Mouse (Mus musculus) embryonic fibroblast, embryonic 13.5 days (primary cell): Measurements from ENCODE around the gene Samd8.

Experiments
- CTCF ChIP-seq: IDR thresholded peaks from 2 replicates; pipeline ENCODE4 v1.5.1; 2011; ENCODE audit warnings: mild to moderate bottlenecking, control low read depth, low read length, moderate library complexity, borderline replicate concordance; ENCODE audit not compliant: insufficient read depth
- POLR2A ChIP-seq: IDR thresholded peaks from 2 replicates; pipeline ENCODE4 v1.6.1; 2011; ENCODE audit warnings: low read depth, mild to moderate bottlenecking, control low read depth, low read length, moderate library complexity

DNA sequence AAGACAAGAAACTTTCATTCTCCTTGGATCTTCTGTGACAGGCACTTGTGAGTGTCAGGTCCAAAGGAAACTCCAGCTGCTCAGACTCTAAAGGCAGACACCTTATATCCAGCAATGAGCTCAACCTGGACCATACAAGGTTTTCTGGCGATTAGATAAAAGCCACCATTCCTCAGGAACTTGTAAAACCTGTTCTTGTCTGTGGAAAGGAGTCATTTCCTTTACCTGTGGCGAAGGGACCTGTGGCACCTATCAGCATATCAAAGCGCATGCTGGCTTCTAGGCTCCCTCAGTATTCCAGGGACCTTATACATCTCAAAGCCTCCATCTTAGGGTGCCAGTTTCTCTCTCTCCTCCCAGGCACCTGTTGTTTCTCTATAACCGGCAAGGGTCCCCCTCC lies 67.1 kb downstream of the Samd8 start:
- no peak for TF ChIP-seq CTCF
- no peak for TF ChIP-seq POLR2A
